Mouse (Mus musculus) skeletal muscle tissue, adult 2 months (tissue): Measurements from ENCODE around the gene Mgme1.
A peak's percentile ranks its signal among the peaks of the same experiment; 100 is the strongest.

Experiments used
- DNase-seq: peaks from one replicate; pipeline ENCODE4 v3.0.0-alpha.2; 2012; ENCODE audit warnings: low read depth, low spot score

Mgme1 gene

GRCm38 (mm10) chr2:144264398-144265119 is 5.9 kb upstream of the Mgme1 start:
- no peak for DNase-seq

- DNase-seq, result no peak
These were observed 5.4 kb upstream of the Mgme1 start for GRCm38 (mm10) chr2:144265120-144265488.

DNA sequence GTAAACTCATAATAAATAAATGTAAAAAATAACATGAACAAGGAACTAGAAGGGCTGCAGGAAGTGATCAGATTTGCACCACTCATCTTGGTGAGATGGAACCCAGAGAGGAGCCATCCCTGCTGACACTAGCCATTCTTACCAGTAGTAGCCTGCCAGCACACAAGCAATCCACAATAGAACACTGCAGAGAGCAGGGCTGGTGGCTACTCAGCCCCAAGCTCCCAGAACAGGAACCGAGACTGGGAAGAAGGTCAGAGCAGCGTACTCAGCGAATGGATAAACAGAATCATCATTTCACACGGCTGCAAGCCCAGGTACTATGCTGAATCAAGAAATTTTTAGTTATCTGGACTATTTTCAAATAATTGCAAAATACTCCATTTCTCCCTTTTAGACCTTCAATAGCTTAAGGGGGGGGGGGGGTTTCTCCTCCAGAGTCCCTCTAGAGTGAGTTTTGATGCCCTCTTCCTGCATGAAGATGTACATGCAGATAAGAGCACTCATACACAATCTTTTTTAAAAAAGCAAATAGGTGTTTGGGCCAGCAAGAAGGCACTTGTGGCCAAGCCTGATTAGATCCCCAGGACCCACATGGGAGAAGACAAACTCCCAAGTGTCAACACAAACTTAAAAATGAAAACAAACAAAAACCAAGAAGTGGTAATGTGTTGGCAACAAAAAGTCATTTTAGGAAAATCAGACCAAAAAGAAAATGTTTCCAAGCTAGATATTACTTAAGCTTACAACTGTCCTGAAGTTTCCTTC is 4.4 kb upstream of the Mgme1 start:
- DNase-seq, result peak; percentile 47

GRCm38 (mm10) chr2:144267004-144267730 is 3.3 kb upstream of the Mgme1 start:
- no peak for DNase-seq

- peak; percentile 60 for DNase-seq
These were observed 2.8 kb upstream of the Mgme1 start for GRCm38 (mm10) chr2:144267731-144268015.

DNA sequence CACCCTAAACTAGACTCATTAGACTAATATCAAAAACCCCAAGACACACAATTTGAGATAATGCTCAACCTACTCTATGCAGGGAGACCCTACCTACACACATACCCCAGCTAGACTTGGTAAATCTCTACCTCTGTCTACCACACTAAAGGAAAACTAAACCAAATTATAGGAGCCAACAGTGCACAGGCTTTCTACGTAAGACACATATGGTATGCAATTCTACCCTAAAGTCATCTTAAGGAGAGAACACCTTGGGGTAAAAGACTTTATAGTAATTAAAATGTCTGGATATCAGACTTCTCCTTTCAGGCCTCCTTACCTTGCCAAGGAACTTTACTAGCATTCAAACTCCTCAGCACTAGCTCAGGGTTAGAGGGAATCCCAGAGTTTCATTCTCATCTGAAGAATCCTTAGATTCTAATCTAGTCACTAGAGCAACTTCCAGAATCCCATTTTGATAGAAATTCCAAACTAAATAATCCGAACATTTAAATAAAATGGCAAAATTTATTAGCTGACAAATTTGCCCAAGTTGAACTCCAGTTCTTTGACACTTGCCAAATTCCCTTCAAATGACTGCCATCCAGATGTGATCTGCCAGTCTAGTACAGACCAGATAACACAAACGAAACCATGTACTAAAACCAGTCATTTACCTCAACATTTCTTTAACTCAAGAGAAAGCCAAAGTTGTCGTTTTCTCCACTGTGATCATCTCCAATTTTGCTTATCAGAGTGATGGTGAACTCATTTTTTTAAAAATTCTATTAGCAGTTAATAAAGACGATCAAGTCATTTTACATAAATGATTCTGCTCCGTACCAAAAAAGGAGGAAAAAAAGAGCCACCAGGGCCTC is 1.8 kb upstream of the Mgme1 start:
- no peak for DNase-seq

DNA sequence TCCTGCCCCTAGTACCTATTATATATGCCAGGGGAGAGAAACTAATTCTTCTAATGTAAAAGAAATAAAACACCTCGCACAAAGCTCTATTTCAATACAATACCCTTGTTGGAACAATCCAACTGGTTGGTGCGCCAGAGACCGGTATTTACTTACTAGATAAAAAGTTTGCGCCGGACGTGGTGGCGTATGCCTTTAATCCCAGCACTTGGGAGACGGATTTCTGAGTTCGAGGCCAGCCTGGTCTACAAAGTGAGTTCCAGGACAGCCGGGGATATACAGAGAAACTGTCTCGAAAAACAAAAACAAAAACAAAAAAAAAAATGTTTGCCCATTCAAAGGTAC is 1.2 kb upstream of the Mgme1 start:
- no peak for DNase-seq

DNA sequence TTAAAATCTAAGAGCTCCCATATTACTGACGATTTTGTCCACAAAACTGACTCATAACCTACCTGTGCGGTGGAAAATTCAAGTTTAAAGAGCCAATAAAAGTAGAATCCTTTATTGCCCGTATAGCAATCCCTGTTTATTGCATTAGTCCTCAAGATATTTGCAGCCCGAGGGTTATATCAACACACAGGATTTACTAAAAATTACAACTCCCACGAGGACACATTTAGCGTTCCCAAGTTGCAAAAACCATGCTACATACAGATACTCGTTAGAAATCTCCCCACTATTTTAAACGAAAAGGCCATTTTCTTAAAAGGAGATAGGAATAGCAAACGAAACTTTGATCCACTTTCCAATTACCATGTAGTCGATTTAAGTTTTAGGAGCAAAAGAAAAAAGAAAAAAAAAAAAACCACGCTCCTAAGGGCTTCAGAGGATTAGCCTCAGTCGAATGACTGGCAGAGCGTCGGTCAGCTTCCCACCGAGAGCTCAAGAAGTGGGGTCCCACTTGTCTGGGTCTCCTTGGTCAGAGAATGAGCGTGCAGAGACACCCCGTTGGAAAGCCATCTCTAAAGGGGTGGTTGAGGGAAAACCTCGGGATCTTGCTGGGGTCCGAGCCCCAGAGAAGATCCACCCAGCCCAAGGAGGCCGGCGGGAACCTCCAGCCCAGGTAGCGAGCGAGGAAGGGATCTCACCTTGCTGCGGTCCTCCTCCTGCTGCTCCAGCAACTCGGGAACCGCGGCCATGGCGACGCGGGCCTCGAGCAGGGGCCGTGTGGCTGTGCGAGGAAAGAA is 586 bp upstream of the Mgme1 start:
- DNase-seq, result no peak

- no peak for DNase-seq
These were observed 1.6 kb downstream of the Mgme1 start for GRCm38 (mm10) chr2:144272088-144272487.

- no peak for DNase-seq
These were observed 4.3 kb downstream of the Mgme1 start for GRCm38 (mm10) chr2:144274741-144275140.

DNA sequence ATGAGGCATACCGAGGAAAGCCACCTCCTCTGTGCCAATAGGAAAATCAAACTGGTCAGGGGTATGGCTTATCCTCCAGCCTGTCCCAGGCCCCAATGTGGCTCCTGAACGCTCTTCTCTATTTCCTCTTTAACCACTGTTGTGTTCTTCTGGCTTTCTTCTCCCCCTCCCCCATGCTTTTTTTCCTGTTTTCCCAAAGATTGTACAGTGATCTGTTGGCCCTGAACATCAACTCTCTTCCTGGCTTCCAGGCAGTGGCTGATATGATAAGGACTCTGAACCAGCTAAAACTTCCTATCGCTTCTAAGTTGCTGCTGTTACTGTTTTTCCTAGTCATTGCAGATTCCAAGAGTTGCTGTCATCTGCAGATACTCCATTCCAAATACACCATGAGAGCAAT is 6.4 kb downstream of the Mgme1 start:
- DNase-seq, result no peak

DNA sequence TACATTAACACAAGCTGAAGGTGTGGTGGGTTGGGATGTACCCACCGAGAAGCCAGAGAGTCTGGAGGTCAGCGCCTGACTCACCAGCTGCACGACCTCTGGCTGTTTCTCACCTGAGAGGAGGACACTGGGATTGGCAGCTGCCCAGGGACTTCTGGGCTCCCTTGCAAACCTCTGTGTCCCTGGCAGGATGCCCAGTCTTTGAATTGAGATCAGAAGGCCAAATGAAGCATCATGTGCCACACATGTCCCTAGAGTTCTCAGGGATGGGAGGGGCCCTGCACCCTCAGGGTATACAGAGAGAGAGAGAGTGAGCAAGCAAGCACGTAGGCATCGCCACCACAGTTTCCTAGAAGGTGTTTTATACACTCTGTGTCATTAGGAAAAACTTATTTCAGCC is 9.3 kb downstream of the Mgme1 start:
- peak; percentile 37 for DNase-seq

DNA sequence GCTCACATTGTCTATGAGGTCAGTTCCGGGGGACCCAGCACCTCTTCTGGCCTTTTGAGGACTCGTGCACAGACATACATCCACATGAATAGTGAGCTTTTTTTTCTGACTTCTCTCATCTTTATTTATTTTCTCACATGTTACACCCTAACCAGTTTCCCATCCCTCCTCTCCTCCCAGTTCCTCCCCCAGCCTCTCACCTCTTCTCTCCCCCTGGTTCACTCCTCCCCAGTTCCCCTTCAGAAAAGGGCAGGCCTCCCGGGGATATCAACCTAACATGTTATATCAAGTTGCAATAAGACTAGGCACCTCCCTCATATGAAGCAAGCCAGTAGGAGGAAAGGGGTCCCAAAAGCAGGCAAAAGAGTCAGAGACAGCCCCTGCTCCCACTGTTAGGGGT is 10.1 kb downstream of the Mgme1 start:
- no peak for DNase-seq

- no peak for DNase-seq
These were observed 11.0 kb downstream of the Mgme1 start for GRCm38 (mm10) chr2:144281417-144281816.

DNA sequence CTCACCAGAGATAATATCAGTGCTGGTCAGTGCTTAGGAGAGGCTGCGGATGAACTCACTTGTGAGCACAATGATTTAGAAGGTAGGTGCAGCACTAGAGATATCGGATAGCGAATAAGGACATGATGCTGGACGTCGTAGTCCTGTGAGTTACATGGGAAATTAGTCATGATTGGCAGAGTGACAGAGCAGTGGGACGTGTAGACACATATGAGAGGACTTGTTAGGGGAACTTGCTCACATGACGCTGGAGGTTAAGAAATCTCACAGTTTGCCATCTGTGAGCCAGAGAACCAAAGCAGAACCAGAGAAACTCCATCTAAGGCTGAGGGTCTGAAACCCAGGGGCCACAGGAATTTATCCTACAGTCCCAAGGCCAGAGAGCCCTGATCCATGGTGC is 19.9 kb downstream of the Mgme1 start:
- peak; percentile 14 for DNase-seq

DNA sequence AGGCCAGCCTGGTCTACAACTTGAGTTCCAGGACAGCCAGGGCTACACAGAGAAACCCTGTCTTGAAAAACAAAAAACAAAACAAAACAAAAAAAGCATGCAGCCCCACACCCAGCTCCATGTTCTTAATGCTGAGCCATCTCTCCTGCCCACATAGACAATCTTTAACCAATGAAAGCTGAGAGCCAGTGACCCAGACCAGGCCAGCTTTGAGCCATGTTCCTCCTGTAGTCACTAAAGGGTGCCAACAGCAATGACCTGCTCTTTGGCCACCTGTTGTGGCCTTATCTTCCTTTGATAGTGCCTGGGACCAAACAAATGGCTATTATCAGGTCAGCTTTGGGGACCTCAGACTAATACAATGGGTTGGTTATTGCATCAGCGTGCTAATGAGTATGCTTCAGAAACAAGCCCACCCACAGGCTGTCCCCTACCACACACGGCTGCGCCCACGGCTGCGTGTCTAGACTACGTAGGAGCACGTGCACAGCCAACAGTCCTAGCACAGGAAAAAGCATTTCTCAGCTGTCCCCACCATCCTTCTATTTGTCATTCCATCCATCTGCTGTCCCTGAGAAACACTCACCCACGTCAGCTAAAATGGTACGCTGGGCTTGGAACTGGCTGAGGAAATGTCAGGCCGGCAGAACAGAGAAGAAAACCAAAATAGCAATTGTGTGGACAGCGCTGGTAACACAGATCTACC is 21.3 kb downstream of the Mgme1 start:
- DNase-seq, result no peak

DNA sequence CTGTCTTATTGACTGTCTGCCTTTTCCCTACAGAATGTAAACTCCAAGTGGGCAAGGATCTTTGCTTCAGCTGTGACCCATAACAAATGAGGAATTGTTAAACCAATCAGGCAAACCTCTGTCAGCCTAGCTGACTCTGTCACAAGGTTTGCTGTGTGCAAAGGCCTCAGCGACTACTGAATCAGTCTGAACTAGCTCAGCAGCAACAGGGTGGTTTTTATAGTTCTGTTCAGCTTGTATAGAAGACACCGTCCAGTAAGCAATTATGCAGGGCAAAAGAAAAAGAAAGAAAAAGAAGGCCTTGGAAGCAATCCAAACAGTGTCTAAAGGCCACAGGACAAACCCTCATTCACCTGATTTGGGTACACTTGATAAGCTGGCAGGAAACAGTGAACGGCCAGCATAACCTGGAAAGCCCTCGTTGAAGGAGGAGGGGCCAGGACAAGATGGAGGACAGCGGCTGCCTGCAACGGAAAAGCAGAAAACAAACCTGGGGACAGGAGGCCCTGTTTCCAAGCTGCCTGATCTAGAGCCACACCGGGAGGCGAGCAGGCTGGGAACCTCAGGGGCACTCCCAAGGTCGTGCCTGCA is 24.8 kb downstream of the Mgme1 start:
- no peak for DNase-seq

DNA sequence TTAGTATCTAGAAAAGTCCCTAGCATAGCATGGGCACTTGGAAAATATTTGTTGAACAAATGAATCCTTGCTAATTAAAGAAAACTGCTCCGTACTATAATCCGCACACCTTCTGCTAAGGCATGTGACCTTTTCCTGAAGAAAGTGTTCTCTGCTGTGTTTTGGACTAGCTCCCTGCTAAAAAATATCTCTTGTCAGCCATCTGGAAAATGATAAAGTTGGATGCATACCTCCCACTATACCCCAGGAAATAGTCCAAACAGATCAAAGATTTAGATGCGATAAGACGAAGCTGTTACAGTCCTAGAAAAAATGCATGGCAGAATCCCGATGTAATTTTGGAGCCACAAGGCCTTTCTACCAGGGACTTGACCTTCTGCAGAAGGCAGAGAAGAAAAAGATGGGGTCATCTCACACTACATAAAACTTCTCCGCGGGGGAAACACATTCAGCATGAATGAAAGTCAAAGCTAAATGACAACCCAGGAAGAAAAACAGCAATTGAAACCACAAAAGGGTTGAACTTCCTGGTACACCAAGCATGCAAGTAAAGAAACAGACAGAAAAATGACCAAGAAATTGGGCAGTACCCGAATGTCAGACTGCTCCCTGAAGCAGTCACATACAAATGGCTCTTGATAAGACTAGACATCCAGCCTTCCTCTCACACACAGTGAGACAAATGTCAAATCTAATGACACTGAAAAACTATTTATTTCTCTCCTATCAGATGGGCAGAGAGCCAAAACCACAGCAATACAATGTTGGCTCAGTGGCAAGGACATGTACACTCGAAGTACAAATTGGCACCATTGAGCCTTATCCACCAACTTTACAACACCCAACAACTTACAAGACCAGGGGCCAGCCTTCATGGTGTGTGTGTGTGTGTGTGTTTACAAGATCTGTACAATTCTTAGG is 29.5 kb downstream of the Mgme1 start:
- DNase-seq, result no peak

GRCm38 (mm10) chr2:144301101-144301500 is 30.6 kb downstream of the Mgme1 start:
- DNase-seq, result no peak
